Mouse (Mus musculus) thymus, adult 2 months (tissue): ENCODE data around the gene Ccl17.

Experiments
- CTCF ChIP-seq: fragments of 200-500 bp; IDR thresholded peaks from 2 replicates; pipeline ENCODE4 v1.5.1; 2012; ENCODE audit warnings: mild to moderate bottlenecking, control low read depth, low read length, moderate library complexity, borderline replicate concordance; ENCODE audit not compliant: control insufficient read depth, poor library complexity, insufficient read depth; ENCODE audit errors: extremely low read depth
- POLR2A ChIP-seq: fragments of 200-500 bp; IDR thresholded peaks from 2 replicates; pipeline ENCODE4 v1.6.1; 2012; ENCODE audit warnings: mild to moderate bottlenecking, low read length, control low read depth, moderate library complexity; ENCODE audit not compliant: control insufficient read depth, poor library complexity, insufficient read depth; ENCODE audit errors: extremely low read depth

DNA sequence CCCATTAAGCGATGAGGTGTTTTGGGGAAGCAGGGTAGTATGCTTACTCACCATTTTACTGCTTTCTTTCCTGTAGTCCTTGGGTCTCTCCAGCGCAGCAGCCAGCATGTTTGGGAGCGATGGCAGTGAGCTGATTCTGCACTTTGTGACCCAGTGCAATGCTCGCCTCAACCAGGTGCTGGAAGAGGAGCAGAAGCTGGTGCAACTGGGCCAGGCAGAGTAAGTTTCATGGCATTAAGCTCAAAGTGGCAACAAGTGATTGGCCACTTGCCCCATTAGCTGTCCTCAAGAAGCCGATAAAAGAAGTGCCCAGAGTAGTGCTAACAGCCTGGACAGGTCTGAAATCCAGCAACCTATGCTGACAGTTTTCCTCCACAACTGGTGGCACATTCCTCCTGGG is 39.8 kb downstream of the Ccl17 start:
- TF ChIP-seq CTCF (no peak), POLR2A (no peak)
